Mouse (Mus musculus): ENCODE measurements around the gene Syt16.

- no peak for TF ChIP-seq CTCF (IDR thresholded peaks at IDR 0.05)
- TF ChIP-seq EP300 (IDR thresholded peaks at IDR 0.05) = no peak
Measured at GRCm38 (mm10) chr12:73997297-73998127, at the start of gene Syt16.

All from lung, postnatal 0 days (tissue).